Mouse (Mus musculus) lung, adult 2 months (tissue): ENCODE results near the gene Lrrc10b.

Source experiments
- CTCF ChIP-seq: fragments of 200-500 bp; IDR thresholded peaks from 2 replicates; pipeline ENCODE4 v1.5.1; 2011; ENCODE audit warnings: mild to moderate bottlenecking, low read length, control low read depth; ENCODE audit not compliant: insufficient read depth
- POLR2A ChIP-seq: fragments of 200-500 bp; IDR thresholded peaks from 2 replicates; pipeline ENCODE4 v1.6.1; 2011; ENCODE audit warnings: low read depth, mild to moderate bottlenecking, control low read depth, low read length, borderline replicate concordance; ENCODE audit errors: extremely low read depth

- TF ChIP-seq CTCF, result no peak
- TF ChIP-seq POLR2A, result no peak
Measured at GRCm38 (mm10) chr19:10461584-10461983, 4.3 kb upstream of the Lrrc10b start.
